Mouse (Mus musculus): Measurements from ENCODE around the gene Zcchc24.

Gene Zcchc24

GRCm38 (mm10) chr14:25780601-25781000 lies 11.8 kb upstream of the Zcchc24 start:
- CTCF ChIA-PET: interaction anchor here (0.6 to 0.9 kb wide), 2 partner anchors 66 to 321 kb away, joined by 3 read pairs; partner anchors contain the start of gene Zmiz1

- CTCF ChIA-PET: no interaction called here
These were observed 7.5 kb upstream of the Zcchc24 start for GRCm38 (mm10) chr14:25776294-25776693.

GRCm38 (mm10) chr14:25774100-25774499 lies 5.3 kb upstream of the Zcchc24 start:
- CTCF ChIA-PET: no interaction called here

- CTCF ChIA-PET: interaction anchor here (0.6 kb wide), 1 partner anchor 19 kb away, joined by 6 read pairs; no protein-coding TSS in a partner anchor
These were observed 4.2 kb upstream of the Zcchc24 start for GRCm38 (mm10) chr14:25773039-25773438.

- CTCF ChIA-PET: interaction anchor here (0.6 to 0.7 kb wide), 2 partner anchors 13 kb away, joined by 4 to 5 read pairs; no protein-coding TSS in a partner anchor
These were observed 927 bp upstream of the Zcchc24 start for GRCm38 (mm10) chr14:25769626-25770306.

- CTCF ChIA-PET: no interaction called here
These were observed 462 bp downstream of the Zcchc24 start for GRCm38 (mm10) chr14:25768261-25768893.

- CTCF ChIA-PET: no interaction called here
These were observed 1.1 kb downstream of the Zcchc24 start for GRCm38 (mm10) chr14:25767725-25768203.

- CTCF ChIA-PET: interaction anchor here (0.6 kb wide), 1 partner anchor 42 kb away, joined by 4 read pairs; no protein-coding TSS in a partner anchor
These were observed 2.4 kb downstream of the Zcchc24 start for GRCm38 (mm10) chr14:25766441-25766840.

GRCm38 (mm10) chr14:25765921-25766320 lies 2.9 kb downstream of the Zcchc24 start:
- CTCF ChIA-PET: interaction anchor here (0.6 kb wide), 1 partner anchor 42 kb away, joined by 4 read pairs; no protein-coding TSS in a partner anchor

- CTCF ChIA-PET: no interaction called here
These were observed 3.7 kb downstream of the Zcchc24 start for GRCm38 (mm10) chr14:25765146-25765545.

GRCm38 (mm10) chr14:25761184-25761583 lies 7.7 kb downstream of the Zcchc24 start:
- CTCF ChIA-PET: no interaction called here

GRCm38 (mm10) chr14:25759981-25760537 lies 8.8 kb downstream of the Zcchc24 start:
- CTCF ChIA-PET: no interaction called here

- CTCF ChIA-PET: no interaction called here
These were observed 9.3 kb downstream of the Zcchc24 start for GRCm38 (mm10) chr14:25759551-25759950.

- CTCF ChIA-PET: no interaction called here
These were observed 10.9 kb downstream of the Zcchc24 start for GRCm38 (mm10) chr14:25757917-25758316.

GRCm38 (mm10) chr14:25756385-25756990 lies 12.4 kb downstream of the Zcchc24 start:
- CTCF ChIA-PET: interaction anchor here (0.6 kb wide), 1 partner anchor 13 kb away, joined by 4 read pairs; no protein-coding TSS in a partner anchor

- CTCF ChIA-PET: interaction anchor here (0.7 kb wide), 1 partner anchor 1479 kb away, joined by 4 read pairs; no protein-coding TSS in a partner anchor
These were observed 13.3 kb downstream of the Zcchc24 start for GRCm38 (mm10) chr14:25755541-25755940.

GRCm38 (mm10) chr14:25754531-25755484 lies 14.0 kb downstream of the Zcchc24 start:
- CTCF ChIA-PET: no interaction called here

- CTCF ChIA-PET: no interaction called here
These were observed 15.8 kb downstream of the Zcchc24 start for GRCm38 (mm10) chr14:25753021-25753420.

- CTCF ChIA-PET: no interaction called here
These were observed 17.8 kb downstream of the Zcchc24 start for GRCm38 (mm10) chr14:25751067-25751466.

GRCm38 (mm10) chr14:25750448-25751015 lies 18.3 kb downstream of the Zcchc24 start:
- CTCF ChIA-PET: no interaction called here
